Mouse (Mus musculus) limb, embryonic 11.5 days (tissue): Measurements from ENCODE around the gene Ybx1. TPM values are rescaled to one million over a fixed set of nuclear protein-coding genes. Genes with fewer than 3 reads are reported as not detected.

ENCODE experiments used
- ATAC-seq: fragments of 200-750 bp; cut with Nextera tagmentation; 2 replicates; pipeline ENCODE4 v1.8.0; 2017; ENCODE audit warnings: low read depth; ENCODE audit not compliant: insufficient number of reproducible peaks, low FRiP score, low TSS enrichment
- DNase-seq: peaks from one replicate; pipeline ENCODE4 v3.0.0-alpha.2; 2015; ENCODE audit warnings: low spot score
- H3K27ac ChIP-seq: fragments of 300-500 bp; sonication (generic); replicated peaks from 2 replicates; pipeline ENCODE4 v1.5.1; 2014; ENCODE audit warnings: low read depth, mild to moderate bottlenecking, low read length
- H3K27me3 ChIP-seq: fragments of 300-500 bp; sonication (generic); 2 replicates; pipeline ENCODE4 v1.6.1; 2014; ENCODE audit warnings: mild to moderate bottlenecking, low read length, mixed read lengths; ENCODE audit not compliant: control insufficient read depth, insufficient read depth
- H3K36me3 ChIP-seq: fragments of 300-500 bp; sonication (generic); 2 replicates; pipeline ENCODE4 v1.6.1; 2014; ENCODE audit warnings: mild to moderate bottlenecking, low read length, moderate library complexity, mixed read lengths; ENCODE audit not compliant: control insufficient read depth, insufficient read depth
- H3K4me1 ChIP-seq: fragments of 300-500 bp; sonication (generic); 2 replicates; pipeline ENCODE4 v1.6.1; 2014; ENCODE audit warnings: low read length, mixed read lengths; ENCODE audit not compliant: control insufficient read depth, insufficient read depth
- H3K4me2 ChIP-seq: fragments of 300-500 bp; sonication (generic); 2 replicates; pipeline ENCODE4 v1.6.1; 2014; ENCODE audit warnings: low read depth, mild to moderate bottlenecking, moderate library complexity; ENCODE audit not compliant: severe bottlenecking
- H3K4me3 ChIP-seq: fragments of 300-500 bp; sonication (generic); 2 replicates; pipeline ENCODE4 v1.5.1; 2014; ENCODE audit warnings: low read depth, low read length
- H3K9ac ChIP-seq: fragments of 300-500 bp; sonication (generic); 2 replicates; pipeline ENCODE4 v1.6.1; 2014; ENCODE audit warnings: mild to moderate bottlenecking, low read length
- H3K9me3 ChIP-seq: fragments of 300-500 bp; sonication (generic); 2 replicates; pipeline ENCODE4 v1.6.1; 2016; ENCODE audit warnings: low read length; ENCODE audit not compliant: control insufficient read depth
- WGBS: fragments of 180-500 bp; shearing (Covaris S2); extraction: QIAGEN DNeasy Blood & Tissue Kit; methylation state at CpG from one replicate; pipeline ENCODE4 v1.1.7; 2014; 5-methylcytosine and 5-hydroxymethylcytosine counted together
- polyA plus RNA-seq: library from polyadenylated mRNA; unstranded; fragments of >200 nt; fragmentation: Nextera tagmentation; extraction: Ambion mirVana; gene quantifications from 2 replicates; pipeline ENCODE4 v1.2.1, GENCODE M21; 2014

Ybx1 gene
- polyA plus RNA-seq = 1,145 and 1,200 TPM in 2 replicates

DNA sequence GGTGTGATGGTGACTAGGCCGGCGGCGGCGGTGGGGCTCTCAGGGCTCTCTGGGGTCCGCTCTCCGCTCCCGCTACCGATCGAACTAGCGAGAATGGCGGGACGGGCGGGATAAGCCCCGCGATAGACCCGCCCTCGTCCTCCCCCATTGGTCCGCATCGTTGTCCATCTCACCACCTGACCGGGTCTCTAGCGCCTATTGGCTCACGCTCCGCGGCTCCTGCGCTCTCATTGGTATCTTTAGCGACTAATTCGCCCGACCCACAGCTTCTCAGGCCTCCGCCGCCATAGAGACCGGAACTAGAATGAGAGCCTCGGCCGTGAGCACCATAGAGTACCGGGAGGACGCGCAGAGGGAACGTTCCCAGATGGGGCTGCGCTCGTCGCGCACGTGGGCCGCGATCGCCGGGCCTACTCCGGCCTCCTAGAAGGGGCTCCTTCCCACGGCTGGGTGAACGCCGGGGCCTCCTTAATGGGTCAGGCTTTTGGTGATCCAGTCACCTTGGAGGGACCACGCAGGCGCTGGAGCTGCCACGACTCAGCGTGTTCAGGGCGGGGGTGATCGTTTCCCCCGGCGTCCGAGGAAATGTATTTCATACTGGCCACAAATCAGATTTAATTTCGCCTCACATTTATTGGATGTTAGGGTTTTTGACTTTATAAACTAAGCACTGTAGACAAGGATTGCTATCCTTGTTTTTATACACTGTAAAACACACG, at the start of gene Ybx1:
Gene Ybx1 (minus strand): TSS at position 190 of the 719 bp plus-strand sequence.
- ATAC-seq = peak; percentile 99
- peak within 1 kb of the TSS; percentile 95 for H3K9ac ChIP-seq
- no peaks in the 10 kb centered on the region for H3K9me3 ChIP-seq
- H3K4me2 ChIP-seq = peak within 1 kb of the TSS; percentile 73
- 0 out of 2 replicates have a peak, but pooled peaks cover 2% of the 10 kb centered on the region for H3K4me1 ChIP-seq
- WGBS = 2% methylated on average over 55 of the region's 61 CpGs
- peak within 1 kb of the TSS; percentile 77 for H3K4me3 ChIP-seq
- H3K27ac ChIP-seq = peak within 1 kb of the TSS; percentile 75
- peak; percentile 99 for DNase-seq
- no peaks in the 10 kb centered on the region for H3K36me3 ChIP-seq
- no peaks in the 10 kb centered on the region for H3K27me3 ChIP-seq

DNA sequence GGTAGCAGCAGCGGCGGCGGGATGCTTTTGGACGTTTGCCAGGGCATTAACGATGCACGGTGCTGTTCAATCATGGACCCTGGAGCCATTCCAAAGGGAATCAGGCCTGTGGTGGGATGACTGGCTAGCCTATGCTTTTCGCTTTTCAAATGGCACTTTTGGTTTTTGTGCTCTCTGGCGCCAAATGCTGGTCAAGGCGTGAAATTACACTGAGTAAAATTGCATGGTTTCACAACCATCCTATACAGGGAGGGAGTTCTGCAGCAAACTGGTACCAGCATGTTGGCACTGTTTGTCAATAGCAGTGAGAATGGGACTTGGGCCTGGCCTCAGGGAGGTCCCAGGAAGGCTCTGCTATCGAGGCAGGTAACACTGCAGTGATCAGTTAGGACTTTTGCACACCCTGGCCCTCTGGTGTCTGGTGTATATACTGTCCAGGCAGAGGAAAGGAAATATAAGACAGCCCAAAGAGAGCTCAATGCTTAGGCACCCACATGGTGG, 44.5 kb upstream of the Ybx1 start:
- Histone ChIP-seq H3K27ac (no peak overlapping the region), H3K4me2 (no peak overlapping the region), H3K27me3 (no peaks in the 10 kb centered on the region), H3K9me3 (no peaks in the 10 kb centered on the region), H3K4me3 (no peak overlapping the region), H3K36me3 (no peaks in the 10 kb centered on the region), H3K4me1 (no peaks in the 10 kb centered on the region), H3K9ac (no peak overlapping the region)
- DNase-seq = peak; percentile 81
- WGBS = 4% methylated on average over 10 of the region's 10 CpGs
- ATAC-seq = 0 out of 2 replicates have a peak, but pooled peaks have one; percentile 39

DNA sequence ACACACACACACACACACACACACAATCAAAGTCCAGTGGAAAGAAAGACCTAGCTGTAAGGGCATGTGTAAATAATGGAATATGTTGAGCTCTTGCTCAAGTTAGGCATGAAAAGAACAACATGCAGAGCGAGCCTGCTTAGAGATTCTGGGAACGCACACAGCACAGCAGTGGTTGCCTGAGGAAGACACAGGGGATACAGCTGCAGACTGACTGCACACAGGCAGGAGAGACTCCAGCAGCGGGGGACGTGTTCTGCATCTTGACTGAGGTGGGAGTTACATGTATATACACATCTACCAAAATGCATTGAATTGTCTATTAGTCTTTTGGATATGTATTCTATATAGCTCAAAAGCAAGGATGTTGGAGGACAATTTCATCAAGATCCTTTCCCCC, 44.0 kb upstream of the Ybx1 start:
- no peaks in the 10 kb centered on the region for H3K9me3 ChIP-seq
- H3K4me3 ChIP-seq = no peak overlapping the region
- 81% methylated on average over 4 of the region's 4 CpGs for WGBS
- H3K36me3 ChIP-seq = no peaks in the 10 kb centered on the region
- no peaks in the 10 kb centered on the region for H3K27me3 ChIP-seq
- H3K4me1 ChIP-seq = no peaks in the 10 kb centered on the region
- H3K27ac ChIP-seq = no peak overlapping the region
- no peak overlapping the region for H3K9ac ChIP-seq
- ATAC-seq = no peak
- DNase-seq = no peak
- no peak overlapping the region for H3K4me2 ChIP-seq

DNA sequence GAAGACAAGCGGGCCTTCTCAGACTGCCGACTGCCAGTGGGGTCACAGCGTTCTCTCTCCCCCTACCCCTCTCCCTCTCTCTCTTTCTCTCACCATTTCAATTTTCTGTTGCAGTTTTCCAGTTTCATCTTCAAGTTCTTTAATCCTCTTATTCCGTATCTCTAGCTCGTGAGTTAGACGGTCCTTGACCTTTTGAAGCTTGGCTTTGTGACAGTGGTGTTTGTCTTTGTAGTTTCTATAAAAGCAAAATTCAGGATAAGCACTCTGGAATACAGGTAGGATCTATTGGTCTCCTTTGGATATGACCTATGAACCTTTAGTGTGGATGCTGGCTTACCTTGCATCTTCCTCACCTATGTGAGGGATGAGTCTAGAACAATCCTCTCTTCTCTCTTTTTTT, 39.1 kb upstream of the Ybx1 start:
- ATAC-seq = no peak
- H3K4me2 ChIP-seq = no peak overlapping the region
- H3K4me3 ChIP-seq = no peak overlapping the region
- no peak for DNase-seq
- H3K9me3 ChIP-seq = no peaks in the 10 kb centered on the region
- no peak overlapping the region for H3K27ac ChIP-seq
- no peaks in the 10 kb centered on the region for H3K4me1 ChIP-seq
- H3K9ac ChIP-seq = no peak overlapping the region
- H3K27me3 ChIP-seq = no peaks in the 10 kb centered on the region
- no peaks in the 10 kb centered on the region for H3K36me3 ChIP-seq
- 82% methylated on average over 6 of the region's 6 CpGs for WGBS

DNA sequence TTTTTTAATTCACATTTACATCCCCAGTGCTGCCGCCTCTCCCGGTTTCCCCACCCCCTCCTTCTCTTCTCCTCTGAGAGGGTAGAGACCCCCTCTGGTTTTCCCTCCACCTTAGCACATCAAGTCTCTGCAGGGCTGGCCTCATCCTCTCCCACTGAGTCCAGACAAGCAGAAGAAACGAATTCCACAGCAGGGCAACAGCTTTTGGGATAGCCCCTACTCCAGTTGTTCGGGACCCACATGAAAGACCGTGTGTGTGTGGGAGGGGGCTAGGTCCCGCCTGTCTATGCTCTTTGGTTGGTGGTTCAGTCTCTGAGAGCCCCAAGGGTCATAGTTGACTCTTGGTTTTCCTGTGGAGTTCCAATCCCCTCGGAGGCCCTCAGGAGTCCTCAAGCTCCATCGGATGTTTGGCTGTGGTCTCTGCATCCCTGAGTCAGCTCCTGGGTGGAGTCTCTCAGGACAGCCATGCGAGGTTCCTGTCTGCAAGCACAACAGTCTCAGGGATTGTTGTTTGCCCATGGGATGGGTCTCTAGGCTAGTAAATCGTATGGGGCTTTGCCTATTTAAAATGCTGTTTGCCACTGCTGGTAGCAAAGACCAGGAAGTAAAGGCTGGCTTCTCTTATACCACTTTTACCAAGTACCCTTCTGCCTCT, 26.6 kb upstream of the Ybx1 start:
- no peaks in the 10 kb centered on the region for H3K27me3 ChIP-seq
- H3K4me2 ChIP-seq = peak overlapping the region; percentile 97
- peak; percentile 29 for DNase-seq
- peak; percentile 55 for ATAC-seq
- H3K4me1 ChIP-seq = no peaks in the 10 kb centered on the region; the same call in 1 of the 2 replicates
- peak overlapping the region; percentile 72; the same call in 1 of the 2 replicates for H3K27ac ChIP-seq
- H3K9me3 ChIP-seq = no peaks in the 10 kb centered on the region
- peak overlapping the region; percentile 77 for H3K9ac ChIP-seq
- 33% methylated on average over 10 of the region's 10 CpGs for WGBS
- H3K4me3 ChIP-seq = peak overlapping the region; percentile 81
- peaks cover 5% of the 10 kb centered on the region; the same call in 1 of the 2 replicates for H3K36me3 ChIP-seq

DNA sequence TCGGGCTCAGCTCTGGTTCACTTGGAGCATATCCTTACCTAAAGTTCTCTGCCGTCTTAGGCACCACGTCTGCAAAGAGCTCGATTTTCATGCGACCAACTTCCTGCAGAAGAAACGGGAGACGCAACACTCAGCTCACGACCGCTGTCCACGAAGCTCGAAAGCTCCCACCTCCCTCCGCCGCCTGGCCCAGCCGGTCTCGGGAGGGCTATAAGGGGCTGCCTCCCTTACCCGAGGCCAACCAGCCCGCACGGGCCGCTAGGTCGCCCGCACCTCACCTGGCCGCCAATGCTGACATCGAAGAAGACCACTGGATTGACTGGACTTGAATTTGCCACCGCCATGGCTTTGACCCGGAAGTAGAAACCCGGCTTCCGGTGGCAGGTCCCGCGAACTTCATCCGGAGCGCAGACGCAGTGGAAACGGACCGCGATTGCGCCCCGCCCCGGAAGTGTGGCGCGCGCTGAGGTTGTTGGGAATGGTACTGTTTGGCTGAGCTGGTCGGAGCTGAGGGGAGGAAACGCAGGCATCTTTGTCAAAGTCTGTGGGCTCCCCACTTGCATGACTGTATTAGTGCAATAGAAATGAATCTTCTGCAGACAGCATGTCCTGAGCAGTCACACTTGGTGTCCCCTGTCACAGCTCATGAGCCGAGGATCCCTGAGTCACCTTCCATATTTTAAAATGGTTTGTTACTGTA, 25.9 kb upstream of the Ybx1 start, which contains the start of gene Ppih:
Gene Ppih (minus strand): TSS at position 416 of the 700 bp plus-strand sequence.
- peak; percentile 99 for DNase-seq
- under 1% methylated on average over 44 of the region's 44 CpGs for WGBS

DNA sequence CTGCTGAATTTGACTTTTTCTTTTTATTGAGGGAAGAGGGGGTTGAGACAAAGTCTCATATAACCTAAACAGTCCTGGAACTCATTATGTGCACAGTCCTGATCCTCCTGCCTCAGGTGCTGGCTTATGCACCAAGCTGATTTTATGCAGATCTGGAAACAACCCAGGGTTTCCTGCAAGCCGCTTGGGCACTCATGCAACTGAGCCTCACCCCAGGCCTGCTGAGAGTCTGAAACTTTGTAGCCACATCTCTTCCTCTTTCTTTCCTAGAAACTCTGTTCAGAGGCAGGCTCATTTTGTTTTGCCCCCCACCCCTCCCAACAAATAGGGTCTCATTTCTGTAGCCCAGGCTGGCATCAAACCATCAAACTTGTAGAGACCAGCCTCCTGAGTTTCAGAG, 19.4 kb upstream of the Ybx1 start:
- no peak overlapping the region for H3K4me3 ChIP-seq
- 97% methylated on average over 1 of the region's 1 CpGs for WGBS
- no peak overlapping the region for H3K4me2 ChIP-seq
- ATAC-seq (no peak), DNase-seq (no peak)
- no peak overlapping the region for H3K27ac ChIP-seq
- no peaks in the 10 kb centered on the region for H3K4me1 ChIP-seq
- H3K9me3 ChIP-seq = no peaks in the 10 kb centered on the region
- H3K9ac ChIP-seq = no peak overlapping the region
- H3K27me3 ChIP-seq = no peaks in the 10 kb centered on the region
- peaks cover 12% of the 10 kb centered on the region; the same call in 1 of the 2 replicates for H3K36me3 ChIP-seq

More for the DNA sequence above, 25.9 kb upstream of the Ybx1 start, which contains the start of gene Ppih:
- Histone ChIP-seq H3K4me2 (peak within 1 kb of the TSS; percentile 97), H3K4me1 (no peaks in the 10 kb centered on the region; the same call in 1 of the 2 replicates), H3K36me3 (peaks cover 8% of the 10 kb centered on the region; the same call in 1 of the 2 replicates), H3K27me3 (no peaks in the 10 kb centered on the region), H3K27ac (peak within 1 kb of the TSS; percentile 72; the same call in 1 of the 2 replicates), H3K4me3 (peak within 1 kb of the TSS; percentile 81), H3K9ac (peak within 1 kb of the TSS; percentile 77), H3K9me3 (no peaks in the 10 kb centered on the region)
- peak; percentile 95 for ATAC-seq

DNA sequence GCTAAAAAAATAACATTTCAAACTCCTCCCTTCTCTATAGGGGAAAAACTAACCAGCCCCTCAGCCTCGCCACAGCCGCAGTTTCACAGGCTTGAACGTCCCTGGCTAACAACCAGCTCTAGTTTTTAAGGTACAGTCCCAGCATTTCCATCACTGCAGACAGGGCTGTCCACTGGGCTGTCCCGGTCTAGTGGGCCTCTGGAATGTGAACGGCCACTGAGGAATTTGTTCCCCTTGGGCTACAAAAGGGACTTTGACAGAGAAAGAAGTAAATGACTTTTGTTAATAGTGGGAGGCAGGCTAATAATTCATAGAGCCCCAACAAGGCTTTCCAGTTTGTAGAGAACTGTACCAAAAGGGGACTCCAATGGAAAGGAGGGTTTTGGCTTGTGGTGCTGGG, 11.0 kb upstream of the Ybx1 start:
- H3K27me3 ChIP-seq = no peaks in the 10 kb centered on the region
- no peaks in the 10 kb centered on the region for H3K9me3 ChIP-seq
- H3K4me2 ChIP-seq = no peak overlapping the region
- no peak overlapping the region for H3K9ac ChIP-seq
- H3K4me1 ChIP-seq = no peaks in the 10 kb centered on the region
- peaks cover 5% of the 10 kb centered on the region; the same call in 1 of the 2 replicates for H3K36me3 ChIP-seq
- no peak; the same call in 1 of the 2 replicates for ATAC-seq
- no peak overlapping the region for H3K4me3 ChIP-seq
- DNase-seq = no peak
- WGBS = 82% methylated on average over 5 of the region's 5 CpGs
- H3K27ac ChIP-seq = no peak overlapping the region
